Mouse (Mus musculus) brain, adult 2 months (tissue): ENCODE data around the gene Mgat4b.
A peak's percentile ranks its signal among the peaks of the same experiment; 100 is the strongest.

Source experiments
- DNase-seq: peaks from one replicate; pipeline ENCODE4 v3.0.0; 2011; ENCODE audit warnings: low read depth, low spot score

Mgat4b gene

GRCm38 (mm10) chr11:50225611-50226378 is 15.1 kb downstream of the Mgat4b start:
- DNase-seq, result peak; percentile 61

GRCm38 (mm10) chr11:50226406-50226805 is 15.7 kb downstream of the Mgat4b start:
- no peak for DNase-seq

GRCm38 (mm10) chr11:50227226-50227625 is 16.5 kb downstream of the Mgat4b start:
- no peak for DNase-seq

- DNase-seq, result peak; percentile 87
Measured at GRCm38 (mm10) chr11:50227736-50228135, 17.0 kb downstream of the Mgat4b start.

- DNase-seq, result peak; percentile 77
Measured at GRCm38 (mm10) chr11:50228772-50229171, 18.1 kb downstream of the Mgat4b start.

GRCm38 (mm10) chr11:50229252-50229910 is 18.7 kb downstream of the Mgat4b start:
- DNase-seq, result peak; percentile 95

GRCm38 (mm10) chr11:50230481-50231304 is 20.0 kb downstream of the Mgat4b start:
- no peak for DNase-seq

- peak; percentile 92 for DNase-seq
Measured at GRCm38 (mm10) chr11:50231411-50231810, 20.7 kb downstream of the Mgat4b start.

GRCm38 (mm10) chr11:50233022-50233421 is 22.3 kb downstream of the Mgat4b start:
- peak; percentile 82 for DNase-seq

- DNase-seq, result no peak
Measured at GRCm38 (mm10) chr11:50233993-50234392, 23.3 kb downstream of the Mgat4b start.

GRCm38 (mm10) chr11:50234606-50235005 is 23.9 kb downstream of the Mgat4b start:
- DNase-seq, result no peak

- peak; percentile 95 for DNase-seq
Measured at GRCm38 (mm10) chr11:50236540-50236936, 25.8 kb downstream of the Mgat4b start.

- DNase-seq, result no peak
Measured at GRCm38 (mm10) chr11:50236937-50237835, 26.5 kb downstream of the Mgat4b start.

GRCm38 (mm10) chr11:50238324-50238723 is 27.6 kb downstream of the Mgat4b start, which contains the start of gene Ltc4s:
Gene Ltc4s (minus strand): TSS chr11:50238616.
- no peak for DNase-seq

GRCm38 (mm10) chr11:50238821-50239791 is 28.4 kb downstream of the Mgat4b start:
- DNase-seq, result no peak

- DNase-seq, result no peak
Measured at GRCm38 (mm10) chr11:50240235-50240911, 29.7 kb downstream of the Mgat4b start.

- no peak for DNase-seq
Measured at GRCm38 (mm10) chr11:50243926-50244325, 33.2 kb downstream of the Mgat4b start.

- DNase-seq, result no peak
Measured at GRCm38 (mm10) chr11:50245269-50245668, 34.6 kb downstream of the Mgat4b start.

- no peak for DNase-seq
Measured at GRCm38 (mm10) chr11:50248473-50249171, 37.9 kb downstream of the Mgat4b start.
